Mouse (Mus musculus) embryonic fibroblast, embryonic 13.5 days (primary cell): ENCODE measurements around the gene Rxra. TPM values are rescaled to one million over a fixed set of nuclear protein-coding genes. Genes with fewer than 3 reads are reported as not detected.

Experiments used
- H3K27ac ChIP-seq: 2 replicates; pipeline ENCODE4 v1.5.1; 2012; ENCODE audit warnings: low read length, control low read depth, inconsistent platforms; ENCODE audit not compliant: insufficient read depth
- H3K4me1 ChIP-seq: 2 replicates; pipeline ENCODE4 v1.6.1; 2011; ENCODE audit warnings: low read length; ENCODE audit not compliant: control insufficient read depth, insufficient read depth
- H3K4me3 ChIP-seq: 2 replicates; pipeline ENCODE4 v1.5.1; 2011; ENCODE audit warnings: mild to moderate bottlenecking, control low read depth, low read length; ENCODE audit not compliant: insufficient read depth
- CTCF ChIP-seq: IDR thresholded peaks from 2 replicates; pipeline ENCODE4 v1.5.1; 2011; ENCODE audit warnings: mild to moderate bottlenecking, control low read depth, low read length, moderate library complexity, borderline replicate concordance; ENCODE audit not compliant: insufficient read depth
- POLR2A ChIP-seq: IDR thresholded peaks from 2 replicates; pipeline ENCODE4 v1.6.1; 2011; ENCODE audit warnings: low read depth, mild to moderate bottlenecking, control low read depth, low read length, moderate library complexity
- polyA plus RNA-seq: library from polyadenylated mRNA; stranded (reverse); fragments of >200 nt; gene quantifications from 2 replicates; pipeline ENCODE4 v1.2.4, GENCODE M21; 2011; ENCODE audit warnings: low read depth; ENCODE audit not compliant: missing spikeins, insufficient read length

Gene Rxra
- polyA plus RNA-seq, 1 experiment, result 35.7 TPM

- Histone ChIP-seq H3K4me1 (no peaks in the 10 kb centered on the region), H3K27ac (no peak overlapping the region), H3K4me3 (no peak overlapping the region)
- TF ChIP-seq POLR2A (no peak), CTCF (no peak)
These were observed 31.6 kb upstream of the Rxra start for GRCm38 (mm10) chr2:27644547-27645120.

GRCm38 (mm10) chr2:27645471-27645870, 30.8 kb upstream of the Rxra start:
- H3K4me3 ChIP-seq, result no peak overlapping the region
- no peaks in the 10 kb centered on the region for H3K4me1 ChIP-seq
- no peak overlapping the region for H3K27ac ChIP-seq
- TF ChIP-seq CTCF (no peak), POLR2A (no peak)

GRCm38 (mm10) chr2:27649862-27650661, 26.2 kb upstream of the Rxra start:
- H3K4me1 ChIP-seq, result 0 out of 2 replicates have a peak, but pooled peaks cover 2% of the 10 kb centered on the region
- TF ChIP-seq CTCF, result no peak
- TF ChIP-seq POLR2A, result no peak
- H3K4me3 ChIP-seq, result no peak overlapping the region

GRCm38 (mm10) chr2:27650991-27651390, 25.2 kb upstream of the Rxra start:
- H3K27ac ChIP-seq, result no peak overlapping the region
- TF ChIP-seq POLR2A, result no peak
- TF ChIP-seq CTCF, result no peak
- no peak overlapping the region for H3K4me3 ChIP-seq
- 0 out of 2 replicates have a peak, but pooled peaks cover 2% of the 10 kb centered on the region for H3K4me1 ChIP-seq

More at GRCm38 (mm10) chr2:27649862-27650661, 26.2 kb upstream of the Rxra start:
- H3K27ac ChIP-seq, result no peak overlapping the region

- no peak overlapping the region for H3K27ac ChIP-seq
- 0 out of 2 replicates have a peak, but pooled peaks cover 2% of the 10 kb centered on the region for H3K4me1 ChIP-seq
- no peak for TF ChIP-seq CTCF
- no peak overlapping the region for H3K4me3 ChIP-seq
These were observed 22.7 kb upstream of the Rxra start for GRCm38 (mm10) chr2:27653496-27654030.

- no peak overlapping the region for H3K4me3 ChIP-seq
- 0 out of 2 replicates have a peak, but pooled peaks cover 2% of the 10 kb centered on the region for H3K4me1 ChIP-seq
- no peak overlapping the region for H3K27ac ChIP-seq
- no peak for TF ChIP-seq POLR2A
- no peak for TF ChIP-seq CTCF
These were observed 21.7 kb upstream of the Rxra start for GRCm38 (mm10) chr2:27654321-27655232.

GRCm38 (mm10) chr2:27656576-27656975, 19.7 kb upstream of the Rxra start:
- H3K27ac ChIP-seq, result no peak overlapping the region
- H3K4me3 ChIP-seq, result no peak overlapping the region
- 0 out of 2 replicates have a peak, but pooled peaks cover 2% of the 10 kb centered on the region for H3K4me1 ChIP-seq
- TF ChIP-seq CTCF (no peak), POLR2A (no peak)

GRCm38 (mm10) chr2:27665284-27665683, 11.0 kb upstream of the Rxra start:
- TF ChIP-seq CTCF (no peak), POLR2A (no peak)
- no peak overlapping the region for H3K27ac ChIP-seq
- no peaks in the 10 kb centered on the region for H3K4me1 ChIP-seq
- no peak overlapping the region for H3K4me3 ChIP-seq

- TF ChIP-seq CTCF, result no peak
- no peak for TF ChIP-seq POLR2A
- H3K4me1 ChIP-seq, result no peaks in the 10 kb centered on the region
- H3K27ac ChIP-seq, result no peak overlapping the region
- H3K4me3 ChIP-seq, result no peak overlapping the region
These were observed 9.5 kb upstream of the Rxra start for GRCm38 (mm10) chr2:27666719-27667118.

GRCm38 (mm10) chr2:27667677-27668076, 8.6 kb upstream of the Rxra start:
- no peak for TF ChIP-seq POLR2A
- no peak for TF ChIP-seq CTCF
- H3K27ac ChIP-seq, result no peak overlapping the region
- H3K4me1 ChIP-seq, result peaks cover 4% of the 10 kb centered on the region; the same call in 1 of the 2 replicates
- H3K4me3 ChIP-seq, result no peak overlapping the region
